Mouse (Mus musculus): ENCODE data around the gene Prkn.

Prkn gene

GRCm38 (mm10) chr17:11532066-11532465, 691.9 kb downstream of the Prkn start:
- in situ Hi-C loops (cut with MboI, MseI): no loop called here

DNA sequence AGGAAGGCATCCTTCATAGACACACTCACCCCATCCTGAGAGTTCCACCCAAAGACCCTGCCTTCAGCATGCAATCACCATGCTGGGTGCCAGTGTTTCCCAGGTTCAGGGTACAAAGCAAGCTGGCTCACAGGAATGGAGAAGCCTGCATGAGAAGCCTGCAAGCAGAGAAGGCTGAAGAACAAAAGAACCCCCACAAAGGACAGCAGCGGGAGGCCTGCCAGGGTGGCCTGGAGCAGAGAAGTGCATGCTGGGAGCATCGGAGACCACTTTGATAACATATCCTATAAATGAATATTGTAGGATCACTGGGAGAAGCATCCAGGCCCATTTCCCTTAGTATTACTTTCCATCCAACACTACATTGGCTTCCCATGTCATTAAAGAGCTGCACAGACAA, 692.6 kb downstream of the Prkn start:
- in situ Hi-C loops (cut with MboI, MseI): no loop called here

- in situ Hi-C loops (cut with MboI, MseI): no loop called here
These were observed 693.7 kb downstream of the Prkn start for GRCm38 (mm10) chr17:11533835-11534234.

GRCm38 (mm10) chr17:11538826-11539225, 698.6 kb downstream of the Prkn start:
- in situ Hi-C loops (cut with MboI, MseI): no loop called here

DNA sequence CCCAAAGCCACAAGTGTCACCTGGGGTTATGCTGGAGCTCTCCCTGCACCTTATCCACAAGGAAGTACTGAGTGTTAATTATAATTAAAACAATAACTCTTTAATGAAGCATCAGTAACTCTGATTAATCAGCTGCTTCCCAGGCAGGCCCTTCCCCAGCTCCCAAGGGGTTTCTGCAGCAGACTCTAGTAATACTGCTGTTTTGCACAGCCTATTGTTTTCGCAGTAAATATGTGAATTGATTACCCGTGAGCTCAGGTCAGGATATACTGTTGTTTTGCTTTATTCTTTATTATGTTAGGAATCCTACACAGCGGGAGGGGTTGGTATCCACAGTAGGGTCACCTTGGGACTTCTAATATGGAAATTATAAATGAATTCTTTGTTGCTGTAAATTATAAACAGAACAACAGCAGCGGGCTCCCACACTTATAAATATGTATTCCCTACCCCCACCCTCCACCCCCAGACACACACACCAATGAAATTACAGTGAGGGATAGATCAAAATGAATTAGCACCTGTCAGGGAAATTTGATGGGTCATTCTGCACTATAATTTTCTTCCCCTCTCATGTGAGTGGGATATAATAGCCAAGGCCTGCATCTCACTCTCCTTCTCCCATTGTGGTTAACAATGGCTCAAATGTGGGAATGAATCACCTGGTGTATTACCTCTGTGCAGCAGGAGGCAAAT, 701.9 kb downstream of the Prkn start:
- in situ Hi-C loops (cut with MboI, MseI): no loop called here

- in situ Hi-C loops (cut with MboI, MseI): no loop called here
These were observed 710.4 kb downstream of the Prkn start for GRCm38 (mm10) chr17:11550562-11550961.

DNA sequence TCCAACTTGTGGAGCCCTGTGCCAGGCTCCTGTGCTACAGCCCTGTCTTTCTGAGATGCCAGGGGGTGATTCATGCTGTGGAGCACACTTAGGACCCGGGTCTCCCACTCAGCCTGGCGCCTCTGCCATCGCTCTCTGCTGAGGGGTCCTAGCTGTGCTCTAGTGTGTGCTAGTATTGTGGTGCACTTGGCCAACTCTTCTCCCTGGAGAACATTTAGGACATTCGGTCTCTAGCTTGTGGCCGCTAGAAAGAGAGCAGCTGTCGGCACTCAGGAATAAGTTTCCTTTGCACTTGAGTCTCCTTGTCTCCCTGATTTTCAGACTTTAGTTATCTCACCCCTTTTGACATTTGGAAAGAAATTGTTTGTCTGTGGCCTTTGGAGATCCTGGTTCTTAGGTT, 725.5 kb downstream of the Prkn start:
- in situ Hi-C loops (cut with MboI, MseI): no loop called here

GRCm38 (mm10) chr17:11570392-11570791, 730.2 kb downstream of the Prkn start:
- in situ Hi-C loops (cut with MboI, MseI): no loop called here

GRCm38 (mm10) chr17:11573666-11574065, 733.5 kb downstream of the Prkn start:
- in situ Hi-C loops (cut with MboI, MseI): no loop called here

DNA sequence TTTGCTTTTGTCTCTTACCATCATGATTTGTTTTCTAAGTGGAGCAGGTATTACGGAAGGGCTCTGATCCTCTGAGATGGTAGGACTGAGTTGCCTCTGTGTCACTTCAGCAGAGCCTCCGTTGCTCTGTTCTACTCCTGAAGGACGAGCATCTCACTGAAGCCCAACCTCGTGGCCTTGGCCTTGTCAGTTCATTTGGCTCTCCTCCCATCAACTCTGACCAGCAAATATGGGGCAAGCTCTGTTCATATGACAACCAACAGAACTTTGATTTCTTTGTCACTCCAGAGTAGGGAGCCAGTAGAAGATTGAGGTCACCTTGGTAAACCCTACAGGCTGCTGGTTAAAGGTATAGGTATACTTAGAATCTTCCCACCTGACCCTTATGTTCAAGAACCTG, 745.3 kb downstream of the Prkn start:
- in situ Hi-C loops (cut with MboI, MseI): no loop called here

GRCm38 (mm10) chr17:11607931-11608330, 767.7 kb downstream of the Prkn start:
- in situ Hi-C loops (cut with MboI, MseI): no loop called here

- in situ Hi-C loops (cut with MboI, MseI): no loop called here
These were observed 771.3 kb downstream of the Prkn start for GRCm38 (mm10) chr17:11611459-11611858.

DNA sequence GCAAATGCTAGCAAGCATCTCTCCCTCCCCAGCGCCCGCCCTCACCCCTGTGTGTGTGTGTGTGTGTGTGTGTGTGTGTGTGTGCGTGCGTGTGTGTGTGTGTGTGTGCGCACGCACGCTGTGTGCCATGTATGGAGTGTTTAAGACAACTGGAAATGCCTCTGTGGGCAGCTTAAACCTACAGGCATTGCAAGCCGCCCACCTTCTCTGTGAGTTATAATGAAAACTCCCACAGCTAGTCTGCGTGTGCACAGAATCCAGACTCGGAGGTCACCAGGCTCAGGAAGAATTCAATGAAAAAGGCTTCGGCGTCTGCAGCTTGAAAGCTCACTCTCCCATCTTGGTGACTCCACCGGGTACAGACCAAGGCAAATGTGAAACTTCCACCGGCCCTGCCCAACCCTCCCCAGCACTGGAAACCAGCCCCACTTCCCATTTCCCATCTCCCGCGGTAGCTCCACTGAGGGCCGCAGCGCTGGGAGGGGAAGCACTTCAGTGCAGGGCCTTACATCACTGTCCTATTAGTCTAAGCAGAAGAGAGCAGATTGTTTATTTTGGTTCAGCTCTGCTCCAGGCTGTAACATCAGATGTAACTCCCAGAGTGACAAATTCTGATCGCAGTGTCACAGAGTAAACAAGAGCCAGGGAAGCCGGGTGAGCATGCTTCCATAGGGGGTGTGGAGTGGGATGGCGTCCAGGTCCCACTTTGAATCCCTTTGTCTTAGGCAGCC, 772.8 kb downstream of the Prkn start:
- in situ Hi-C loops (cut with MboI, MseI): no loop called here

DNA sequence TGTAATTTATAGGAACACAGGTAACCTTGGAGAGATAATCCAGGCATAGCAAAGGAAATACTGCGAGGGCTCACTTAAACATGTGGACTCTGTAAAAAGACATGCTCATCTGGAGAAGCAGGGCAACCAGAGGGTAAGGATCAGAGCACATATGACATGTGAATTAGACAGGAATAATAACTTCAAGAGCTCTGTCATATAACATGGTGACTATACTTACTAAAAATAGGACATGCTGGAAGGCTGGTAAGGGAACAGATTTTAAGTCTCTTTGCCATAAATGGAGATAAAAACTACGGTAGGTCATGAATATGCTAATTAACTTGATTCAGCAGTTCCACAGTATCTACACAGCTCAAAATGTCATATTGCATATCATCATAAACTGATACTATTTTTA, 777.4 kb downstream of the Prkn start:
- in situ Hi-C loops (cut with MboI, MseI): no loop called here

- in situ Hi-C loops (cut with MboI, MseI): no loop called here
These were observed 778.9 kb downstream of the Prkn start for GRCm38 (mm10) chr17:11618886-11619590.

GRCm38 (mm10) chr17:11620770-11621169, 780.6 kb downstream of the Prkn start:
- in situ Hi-C loops (cut with MboI, MseI): no loop called here

DNA sequence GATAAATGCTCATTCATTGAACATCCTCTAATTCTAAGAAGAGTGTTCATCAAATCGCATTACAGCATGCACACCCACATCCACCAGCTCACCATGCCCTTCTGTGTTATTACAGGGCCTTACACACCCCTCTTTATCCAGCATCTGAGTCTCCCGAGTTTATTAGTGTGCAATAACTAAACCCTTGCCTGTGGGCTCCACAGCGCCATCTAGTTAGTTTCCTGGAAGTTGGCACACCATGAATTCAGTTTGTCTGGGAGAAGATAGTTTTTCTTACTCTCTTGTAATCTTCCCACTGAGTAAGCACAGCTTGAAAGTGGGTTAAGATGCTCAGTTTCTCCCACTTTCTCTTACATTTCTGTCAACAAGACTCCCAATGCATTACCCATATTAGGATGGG, 781.3 kb downstream of the Prkn start:
- in situ Hi-C loops (cut with MboI, MseI): no loop called here

GRCm38 (mm10) chr17:11626306-11626705, 786.1 kb downstream of the Prkn start:
- in situ Hi-C loops (cut with MboI, MseI): no loop called here

GRCm38 (mm10) chr17:11635121-11635520, 794.9 kb downstream of the Prkn start:
- in situ Hi-C loops (cut with MboI, MseI): no loop called here

GRCm38 (mm10) chr17:11637642-11638041, 797.5 kb downstream of the Prkn start:
- in situ Hi-C loops (cut with MboI, MseI): no loop called here

GRCm38 (mm10) chr17:11638451-11638850, 798.3 kb downstream of the Prkn start:
- in situ Hi-C loops (cut with MboI, MseI): no loop called here

- in situ Hi-C loops (cut with MboI, MseI): no loop called here
These were observed 799.6 kb downstream of the Prkn start for GRCm38 (mm10) chr17:11639786-11640185.

DNA sequence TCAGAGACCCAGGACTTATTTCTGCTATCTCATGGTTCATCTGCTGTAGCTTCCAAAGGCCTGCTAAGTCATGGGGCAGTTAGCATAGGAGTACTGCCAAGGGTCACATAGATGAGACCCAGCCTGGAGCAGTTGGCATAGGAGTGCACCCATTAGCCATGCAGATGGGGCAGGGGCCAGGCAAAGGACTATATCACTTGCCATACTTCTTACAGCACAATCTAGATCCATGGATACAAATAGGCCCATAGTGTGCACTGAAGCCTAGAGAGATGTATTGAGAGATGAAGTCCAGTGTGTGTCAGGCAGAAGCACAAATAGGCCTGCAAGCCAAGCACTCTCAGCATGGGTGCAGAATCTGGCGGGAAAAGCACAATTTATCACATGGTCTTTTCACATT, 802.1 kb downstream of the Prkn start:
- in situ Hi-C loops (cut with MboI, MseI): no loop called here

All from regulatory T cell (primary cell).